Mouse (Mus musculus) Patski (cell line): ENCODE results near the gene Trim56. TPM values are rescaled to one million over a fixed set of nuclear protein-coding genes. Genes with fewer than 3 reads are reported as not detected.

Experiments
- ATAC-seq: fragments of 100-300 bp; one replicate; pipeline ENCODE4 v1.8.0; 2021
- CTCF ChIA-PET: fragments of 350-600 bp; sonication (Branson Sonifier 250); formaldehyde crosslinking; loops from one replicate; lab custom pipeline; 2022; ENCODE audit warnings: inconsistent platforms; lab: Charles Lee
- POLR2A ChIA-PET: fragments of 350-600 bp; sonication (Branson Sonifier 250); formaldehyde crosslinking; loops from one replicate; lab custom pipeline; 2022; ENCODE audit warnings: antibody characterized with exemption, inconsistent platforms; lab: Charles Lee
- DNase-seq: peaks from one replicate; pipeline ENCODE4 v3.0.0-alpha.2; 2011; ENCODE audit warnings: low read depth, low spot score
- H3K27me3 ChIP-seq: fragments of 371-371 bp; one replicate; pipeline ENCODE4 v1.5.1; 2021
- CTCF ChIP-seq: fragments of 100-300 bp; IDR thresholded peaks from one replicate; pipeline ENCODE4 v1.5.1; 2021
- in situ Hi-C: fragments of 300-500 bp; cut with MboI; formaldehyde crosslinking; loops from 3 replicates; pipeline ENCODE4 v1.11.1; 2018; ENCODE audit warnings: low pct_unique_long_range_greater_than_20kb, mixed read lengths
- polyA plus RNA-seq: library from polyadenylated mRNA; unstranded; gene quantifications from one replicate; pipeline ENCODE4 v1.2.3, GENCODE M21; 2021

Gene Trim56
- polyA plus RNA-seq, 1 experiment from 2014 or later = 35.6 TPM

- CTCF ChIA-PET = interaction anchor here (2.1 kb wide), 1 partner anchor 13 kb away, joined by 7 read pairs; no protein-coding TSS in a partner anchor
- POLR2A ChIA-PET = no interaction called here
- DNase-seq (no peak), ATAC-seq (no peak)
- H3K27me3 ChIP-seq = no peaks in the 10 kb centered on the region
- TF ChIP-seq CTCF = no peak
- in situ Hi-C loops = loop anchor here (5.0 kb wide), 2 partner anchors 88 to 183 kb away; no protein-coding TSS in a partner anchor
Observed at GRCm38 (mm10) chr5:137109941-137110593, 5.9 kb downstream of the Trim56 start.

- in situ Hi-C loops = loop anchor here (5.0 kb wide), 1 partner anchor 86 kb away; no protein-coding TSS in a partner anchor
- TF ChIP-seq CTCF = no peak
- ChIA-PET CTCF (interaction anchor here (0.6 to 1.1 kb wide), 3 partner anchors 57 to 146 kb away, joined by 3 read pairs; no protein-coding TSS in a partner anchor), POLR2A (interaction anchor here (0.6 to 0.8 kb wide), 2 partner anchors 16 to 30 kb away, joined by 3 read pairs; no protein-coding TSS in a partner anchor)
- DNase-seq (no peak), ATAC-seq (peak; percentile 58)
- no peaks in the 10 kb centered on the region for H3K27me3 ChIP-seq
Observed at GRCm38 (mm10) chr5:137108111-137108510, 7.9 kb downstream of the Trim56 start.

GRCm38 (mm10) chr5:137107670-137108069, 8.3 kb downstream of the Trim56 start:
- peak; percentile 1 for ATAC-seq
- in situ Hi-C loops = loop anchor here (5.0 kb wide), 1 partner anchor 85 kb away; no protein-coding TSS in a partner anchor

GRCm38 (mm10) chr5:137107024-137107423, 9.0 kb downstream of the Trim56 start:
- POLR2A ChIA-PET = interaction anchor here (0.7 to 1.2 kb wide), 5 partner anchors 36 to 89 kb away, joined by 3 to 5 read pairs (median 3); no protein-coding TSS in a partner anchor
- no peaks in the 10 kb centered on the region for H3K27me3 ChIP-seq

More at GRCm38 (mm10) chr5:137107670-137108069, 8.3 kb downstream of the Trim56 start:
- ChIA-PET CTCF (interaction anchor here (0.6 to 1.1 kb wide), 3 partner anchors 57 to 146 kb away, joined by 3 read pairs; no protein-coding TSS in a partner anchor), POLR2A (no interaction called here)
- no peak for DNase-seq
- H3K27me3 ChIP-seq = no peaks in the 10 kb centered on the region
- TF ChIP-seq CTCF = no peak

GRCm38 (mm10) chr5:137106434-137106833, 9.6 kb downstream of the Trim56 start:
- in situ Hi-C loops = loop anchor here (5.0 kb wide), 1 partner anchor 84 kb away; no protein-coding TSS in a partner anchor
- ChIA-PET CTCF (interaction anchor here (0.8 to 2.0 kb wide), 14 partner anchors 9 to 144 kb away, joined by 3 to 6 read pairs (median 4); partner anchors contain the start of gene Trim56), POLR2A (interaction anchor here (0.7 to 1.2 kb wide), 6 partner anchors 34 to 88 kb away, joined by 3 to 5 read pairs (median 3); no protein-coding TSS in a partner anchor)
- no peak for ATAC-seq
- no peak for DNase-seq
- H3K27me3 ChIP-seq = no peaks in the 10 kb centered on the region
- no peak for TF ChIP-seq CTCF

More at GRCm38 (mm10) chr5:137107024-137107423, 9.0 kb downstream of the Trim56 start:
- DNase-seq (no peak), ATAC-seq (no peak)
- TF ChIP-seq CTCF = no peak
- in situ Hi-C loops = loop anchor here (5.0 kb wide), 1 partner anchor 85 kb away; no protein-coding TSS in a partner anchor
- CTCF ChIA-PET = interaction anchor here (0.8 to 2.0 kb wide), 11 partner anchors 9 to 145 kb away, joined by 3 to 6 read pairs (median 4); partner anchors contain the start of gene Trim56

- POLR2A ChIA-PET = interaction anchor here (0.6 to 3.2 kb wide), 10 partner anchors 12 to 91 kb away, joined by 3 to 11 read pairs (median 4); partner anchors contain the start of genes Ap1s1 and Trim56
- ATAC-seq (no peak), DNase-seq (no peak)
- CTCF ChIA-PET = interaction anchor here (0.8 to 4.3 kb wide), 11 partner anchors 13 to 91 kb away, joined by 3 to 27 read pairs (median 5); partner anchors contain the start of gene Serpine1
- in situ Hi-C loops = loop anchor here (5.0 kb wide), 1 partner anchor 37 kb away; no protein-coding TSS in a partner anchor
- TF ChIP-seq CTCF = no peak
- H3K27me3 ChIP-seq = no peaks in the 10 kb centered on the region
Observed at GRCm38 (mm10) chr5:137103969-137104368, 12.0 kb downstream of the Trim56 start.

GRCm38 (mm10) chr5:137102575-137103522, 13.2 kb downstream of the Trim56 start:
- CTCF ChIA-PET = interaction anchor here (0.9 to 4.3 kb wide), 12 partner anchors 12 to 57 kb away, joined by 3 to 27 read pairs (median 8); partner anchors contain the start of genes Ap1s1 and Serpine1
- DNase-seq (peak; percentile 99), ATAC-seq (peak; percentile 61)
- in situ Hi-C loops = loop anchor here (5.0 kb wide), 1 partner anchor 36 kb away; no protein-coding TSS in a partner anchor
- H3K27me3 ChIP-seq = no peaks in the 10 kb centered on the region
- POLR2A ChIA-PET = interaction anchor here (0.7 to 3.2 kb wide), 12 partner anchors 12 to 1361 kb away, joined by 3 to 19 read pairs (median 7); partner anchors contain the start of genes Ap1s1, Serpine1 and Trim56
- no peak for TF ChIP-seq CTCF

- TF ChIP-seq CTCF = no peak
- in situ Hi-C loops = loop anchor here (5.0 kb wide), 1 partner anchor 35 kb away; no protein-coding TSS in a partner anchor
- CTCF ChIA-PET = interaction anchor here (0.9 to 4.3 kb wide), 8 partner anchors 12 to 56 kb away, joined by 3 to 27 read pairs (median 7); partner anchors contain the start of genes Ap1s1 and Serpine1
- H3K27me3 ChIP-seq = no peaks in the 10 kb centered on the region
- DNase-seq = no peak
- ATAC-seq = peak; percentile 32
- POLR2A ChIA-PET = interaction anchor here (0.7 to 3.2 kb wide), 11 partner anchors 12 to 1360 kb away, joined by 3 to 19 read pairs (median 7); partner anchors contain the start of genes Ap1s1, Serpine1 and Trim56
Observed at GRCm38 (mm10) chr5:137102078-137102477, 13.9 kb downstream of the Trim56 start.

- DNase-seq = no peak
- POLR2A ChIA-PET = interaction anchor here (3.0 kb wide), 1 partner anchor 18 kb away, joined by 9 read pairs; no protein-coding TSS in a partner anchor
- no peaks in the 10 kb centered on the region for H3K27me3 ChIP-seq
- CTCF ChIA-PET = interaction anchor here (1.1 to 1.6 kb wide), 2 partner anchors 19 to 21 kb away, joined by 4 read pairs; no protein-coding TSS in a partner anchor
- in situ Hi-C loops = loop anchor here (5.0 kb wide), 1 partner anchor 33 kb away; no protein-coding TSS in a partner anchor
- ATAC-seq = no peak
- TF ChIP-seq CTCF = no peak
Observed at GRCm38 (mm10) chr5:137100660-137101059, 15.3 kb downstream of the Trim56 start.
